Mouse (Mus musculus) embryonic facial prominence, embryonic 10.5 days (tissue): ENCODE measurements around the gene Mfap2. TPM values are rescaled to one million over a fixed set of nuclear protein-coding genes. Genes with fewer than 3 reads are reported as not detected.

Experiments used
- polyA plus RNA-seq: library from polyadenylated mRNA; unstranded; fragments of >200 nt; fragmentation: Nextera tagmentation; extraction: Ambion mirVana; gene quantifications from 2 replicates; pipeline ENCODE4 v1.2.1, GENCODE M21; 2016

The Mfap2 gene
- polyA plus RNA-seq, 1 experiment from 2014 or later = 480 TPM

Other genes starting within 250 kb of the Mfap2 start
- gene Padi4, start 236.2 kb upstream of the Mfap2 start, polyA plus RNA-seq = 0.30 and 0.49 TPM in 2 replicates
- 0.28 and 0.60 TPM in 2 replicates for gene Padi3, start 199.8 kb upstream of the Mfap2 start, polyA plus RNA-seq
- gene Padi1, start 164.6 kb upstream of the Mfap2 start, polyA plus RNA-seq = 0.10 and 0.22 TPM in 2 replicates
- 0.97 and 1.6 TPM in 2 replicates for gene Padi2, start 104.1 kb upstream of the Mfap2 start, polyA plus RNA-seq
- gene Sdhb, start 49.2 kb upstream of the Mfap2 start, polyA plus RNA-seq = 432 and 438 TPM in 2 replicates
- 42.4 and 43.2 TPM in 2 replicates for gene Atp13a2, start 23.5 kb upstream of the Mfap2 start, polyA plus RNA-seq
- gene Crocc, start 50.1 kb downstream of the Mfap2 start, polyA plus RNA-seq = 11.0 and 11.3 TPM in 2 replicates
- gene Necap2, start 67.9 kb downstream of the Mfap2 start, polyA plus RNA-seq = 65.6 and 69.4 TPM in 2 replicates
- gene Spata21, start 77.9 kb downstream of the Mfap2 start, polyA plus RNA-seq = 0.05 and 0.11 TPM in 2 replicates
- 37.4 and 39.0 TPM in 2 replicates for gene Szrd1, start 129.4 kb downstream of the Mfap2 start, polyA plus RNA-seq
- 29.3 and 30.6 TPM in 2 replicates for gene Fbxo42, start 137.5 kb downstream of the Mfap2 start, polyA plus RNA-seq
- 8.4 and 8.5 TPM in 2 replicates for gene Rsg1, start 203.5 kb downstream of the Mfap2 start, polyA plus RNA-seq
- gene Arhgef19, start 229.1 kb downstream of the Mfap2 start, polyA plus RNA-seq = 6.1 and 8.7 TPM in 2 replicates